Mouse (Mus musculus): ENCODE results near the gene Gne.

- TF ChIP-seq EP300 (IDR thresholded peaks at IDR 0.05) (no peak), CTCF (IDR thresholded peaks at IDR 0.05) (no peak)
These were observed 90.9 kb downstream of the Gne start for GRCm38 (mm10) chr4:43993072-43993471.
